Mouse (Mus musculus) lung, postnatal 0 days (tissue): ENCODE data around the gene Tnfaip3.

Source experiments
- CTCF ChIP-seq: IDR thresholded peaks from 2 replicates; pipeline ENCODE4 v1.5.1; 2016; ENCODE audit warnings: antibody characterized with exemption, mild to moderate bottlenecking
- EP300 ChIP-seq: IDR thresholded peaks from 2 replicates; pipeline ENCODE4 v1.6.1; 2016; ENCODE audit warnings: antibody characterized with exemption, mild to moderate bottlenecking, control low read depth

DNA sequence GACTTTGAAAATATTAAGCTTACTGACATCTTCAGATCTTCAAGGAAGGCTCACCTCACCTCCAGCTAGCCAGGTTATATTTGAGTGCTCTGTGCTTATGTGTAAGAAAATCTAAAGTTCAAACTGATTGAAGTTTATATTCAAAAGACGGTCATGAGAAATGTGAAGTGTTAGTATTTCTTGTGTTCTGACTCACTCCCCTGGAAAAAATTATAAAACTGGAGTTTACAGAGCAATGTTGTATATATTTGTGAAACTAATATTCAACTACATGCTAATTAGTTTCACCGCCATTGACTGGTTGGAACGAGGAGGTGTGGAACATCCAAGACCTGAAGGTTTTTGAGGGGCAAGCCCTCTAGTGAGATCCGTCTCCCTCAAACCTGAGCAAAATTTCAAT is 22.5 kb downstream of the Tnfaip3 start:
- TF ChIP-seq EP300 (no peak), CTCF (no peak)
